Mouse (Mus musculus) layer of hippocampus, adult 9-10 months (tissue): ENCODE measurements around the gene Ect2.

Experiments
- DNase-seq: peaks from one replicate; pipeline ENCODE4 v3.0.0; 2022; ENCODE audit warnings: low spot score

The Ect2 gene

GRCm38 (mm10) chr3:27070340-27070739 lies 83.3 kb downstream of the Ect2 start:
- no peak for DNase-seq

- no peak for DNase-seq
Observed at GRCm38 (mm10) chr3:27067206-27067605, 86.5 kb downstream of the Ect2 start.

GRCm38 (mm10) chr3:27064886-27065285 lies 88.8 kb downstream of the Ect2 start:
- no peak for DNase-seq

- no peak for DNase-seq
Observed at GRCm38 (mm10) chr3:27063399-27064260, 90.0 kb downstream of the Ect2 start.

GRCm38 (mm10) chr3:27060441-27060840 lies 93.2 kb downstream of the Ect2 start:
- no peak for DNase-seq

GRCm38 (mm10) chr3:27059529-27060322 lies 94.0 kb downstream of the Ect2 start:
- DNase-seq: no peak

- no peak for DNase-seq
Observed at GRCm38 (mm10) chr3:27055471-27055870, 98.2 kb downstream of the Ect2 start.

GRCm38 (mm10) chr3:27054766-27055165 lies 98.9 kb downstream of the Ect2 start:
- no peak for DNase-seq
